Mouse (Mus musculus) hindbrain, postnatal 0 days (tissue): ENCODE measurements around the gene Slc25a35. TPM values are rescaled to one million over a fixed set of nuclear protein-coding genes. Genes with fewer than 3 reads are reported as not detected.
"Not testable (repeated sequence)": the region's sequence is repeated elsewhere in the genome, so short reads cannot be mapped to it uniquely, and the experiment has no call there.

Experiments
- ATAC-seq: fragments of 200-750 bp; cut with Nextera tagmentation; 2 replicates; pipeline ENCODE4 v1.8.0; 2017; ENCODE audit warnings: mild to moderate bottlenecking, moderate TSS enrichment, moderate library complexity
- DNase-seq: peaks from one replicate; pipeline ENCODE4 v3.0.0-alpha.2; 2015; ENCODE audit warnings: low spot score
- H3K27ac ChIP-seq: fragments of 300-500 bp; sonication (generic); 2 replicates; pipeline ENCODE4 v1.5.1; 2014; ENCODE audit warnings: mild to moderate bottlenecking
- H3K27me3 ChIP-seq: fragments of 300-500 bp; sonication (generic); 2 replicates; pipeline ENCODE4 v1.6.1; 2014; ENCODE audit warnings: low read length, mixed read lengths; ENCODE audit not compliant: insufficient read depth
- H3K36me3 ChIP-seq: fragments of 300-500 bp; sonication (generic); 2 replicates; pipeline ENCODE4 v1.6.1; 2014; ENCODE audit warnings: low read length, mixed read lengths; ENCODE audit not compliant: insufficient read depth
- H3K4me1 ChIP-seq: fragments of 300-500 bp; sonication (generic); 2 replicates; pipeline ENCODE4 v1.6.1; 2014; ENCODE audit warnings: antibody characterized with exemption, low read length, mixed read lengths; ENCODE audit not compliant: insufficient read depth
- H3K4me2 ChIP-seq: fragments of 300-500 bp; sonication (generic); 2 replicates; pipeline ENCODE4 v1.6.1; 2014; ENCODE audit warnings: low read depth, mild to moderate bottlenecking, low read length, moderate library complexity, mixed read lengths
- H3K4me3 ChIP-seq: fragments of 300-500 bp; sonication (generic); 2 replicates; pipeline ENCODE4 v1.5.1; 2014; ENCODE audit warnings: low read length
- H3K9ac ChIP-seq: fragments of 300-500 bp; sonication (generic); replicated peaks from 2 replicates; pipeline ENCODE4 v1.6.1; 2014; ENCODE audit warnings: mild to moderate bottlenecking, low read length, moderate library complexity, mixed read lengths
- H3K9me3 ChIP-seq: fragments of 300-500 bp; sonication (generic); 2 replicates; pipeline ENCODE4 v1.6.1; 2016; ENCODE audit warnings: low read length, mixed read lengths
- CTCF ChIP-seq: IDR thresholded peaks from 2 replicates; pipeline ENCODE4 v1.5.1; 2016; ENCODE audit warnings: antibody characterized with exemption, control low read depth, low read depth
- WGBS: fragments of 180-500 bp; shearing (Covaris S2); extraction: QIAGEN DNeasy Blood & Tissue Kit; methylation state at CpG from one replicate; pipeline ENCODE4 v1.1.7; 2014; 5-methylcytosine and 5-hydroxymethylcytosine counted together
- microRNA-seq, 2 experiments: library from miRNA; unstranded; fragments of <30 nt; microRNA quantifications; one replicate each; pipeline ENCODE4; 2016
- polyA plus RNA-seq: library from polyadenylated mRNA; unstranded; fragments of >200 nt; fragmentation: Nextera tagmentation; extraction: Ambion mirVana; gene quantifications from 2 replicates; pipeline ENCODE4 v1.2.1, GENCODE M21; 2015
- total RNA-seq: library from RNA; depleted of rRNA; stranded (reverse); fragments of >200 nt; gene quantifications from 2 replicates; pipeline ENCODE4 v1.2.3, GENCODE M21; 2014; rRNA removed

The Slc25a35 gene
- total and polyA plus RNA-seq, 2 experiments from 2014 or later = 2.0 to 2.3 TPM

DNA sequence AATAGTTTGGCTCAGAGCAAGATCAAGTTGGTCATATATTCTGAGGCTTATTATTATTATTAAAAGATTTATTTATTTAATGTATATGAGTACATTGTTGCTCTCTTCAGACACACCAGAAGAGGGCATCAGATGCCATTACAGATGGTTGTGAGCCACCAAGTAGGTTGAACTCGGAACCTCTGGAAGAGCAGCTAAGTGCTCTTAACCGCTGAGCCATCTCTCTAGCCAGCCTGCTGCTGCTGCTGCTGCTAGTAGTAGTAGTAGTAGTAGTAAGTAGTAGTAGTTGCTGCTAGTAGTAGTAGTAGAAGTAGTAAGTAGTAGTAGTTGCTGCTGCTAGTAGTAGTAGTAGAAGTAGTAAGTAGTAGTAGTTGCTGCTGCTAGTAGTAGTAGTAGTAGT, 43.5 kb downstream of the Slc25a35 start:
- not testable (repeated sequence) for H3K9ac ChIP-seq
- 81% methylated on average over 2 of the region's 2 CpGs for WGBS

GRCm38 (mm10) chr11:69012071-69012601, 44.2 kb downstream of the Slc25a35 start:
- peak; percentile 95 for DNase-seq
- H3K4me1 ChIP-seq = peaks cover 7% of the 10 kb centered on the region; the same call in 1 of the 2 replicates
- TF ChIP-seq CTCF = no peak

More for the DNA sequence above, 43.5 kb downstream of the Slc25a35 start:
- not testable (repeated sequence) for H3K4me1 ChIP-seq, ATAC-seq, H3K9me3 ChIP-seq, H3K27me3 ChIP-seq, H3K36me3 ChIP-seq, DNase-seq
- Histone ChIP-seq H3K4me3 (peak overlapping the region; percentile 42), H3K4me2 (peak overlapping the region; percentile 78), H3K27ac (peak overlapping the region; percentile 96)
- 0 out of 2 replicates have a peak, but pooled peaks have one; percentile 14 for TF ChIP-seq CTCF

GRCm38 (mm10) chr11:69015644-69016441, 47.9 kb downstream of the Slc25a35 start, which contains the start of gene Ctc1:
Gene Ctc1 (plus strand): TSS chr11:69015911.
- H3K36me3 ChIP-seq = peaks cover under 1% of the 10 kb centered on the region; the same call in 1 of the 2 replicates
- peak within 1 kb of the TSS; percentile 88 for H3K27ac ChIP-seq
- H3K27me3 ChIP-seq = no peaks in the 10 kb centered on the region
- peak; percentile 88 for TF ChIP-seq CTCF
- peaks cover 8% of the 10 kb centered on the region; the same call in 1 of the 2 replicates for H3K4me1 ChIP-seq
- H3K4me2 ChIP-seq = peak within 1 kb of the TSS; percentile 82
- H3K4me3 ChIP-seq = peak within 1 kb of the TSS; percentile 65
- H3K9ac ChIP-seq = peak within 1 kb of the TSS; percentile 88
- 2% methylated on average over 38 of the region's 38 CpGs for WGBS
- ATAC-seq (peak; percentile 96), DNase-seq (peak; percentile 97)
- no peaks in the 10 kb centered on the region for H3K9me3 ChIP-seq

More at GRCm38 (mm10) chr11:69012071-69012601, 44.2 kb downstream of the Slc25a35 start:
- H3K27ac ChIP-seq = peak overlapping the region; percentile 96
- H3K4me2 ChIP-seq = peak overlapping the region; percentile 78
- WGBS = 1% methylated on average over 18 of the region's 18 CpGs
- no peaks in the 10 kb centered on the region for H3K36me3 ChIP-seq
- no peaks in the 10 kb centered on the region for H3K9me3 ChIP-seq
- peak; percentile 72 for ATAC-seq
- no peaks in the 10 kb centered on the region for H3K27me3 ChIP-seq
- H3K4me3 ChIP-seq = peak overlapping the region; percentile 42
- H3K9ac ChIP-seq = peak overlapping the region; percentile 58

- no peak for TF ChIP-seq CTCF
- Histone ChIP-seq H3K4me1 (peaks cover 8% of the 10 kb centered on the region; the same call in 1 of the 2 replicates), H3K4me3 (peak overlapping the region; percentile 65), H3K9ac (peak overlapping the region; percentile 88), H3K36me3 (peaks cover 7% of the 10 kb centered on the region), H3K9me3 (no peaks in the 10 kb centered on the region), H3K27me3 (no peaks in the 10 kb centered on the region), H3K27ac (peak overlapping the region; percentile 88), H3K4me2 (peak overlapping the region; percentile 82)
- ATAC-seq (no peak), DNase-seq (peak; percentile 11)
- WGBS = 75% methylated on average over 3 of the region's 3 CpGs
Measured at GRCm38 (mm10) chr11:69016755-69017154, 48.8 kb downstream of the Slc25a35 start.

- no peak overlapping the region for H3K4me2 ChIP-seq
- no peak for DNase-seq
- no peak for TF ChIP-seq CTCF
- no peak for ATAC-seq
- H3K4me3 ChIP-seq = no peak overlapping the region
- H3K27me3 ChIP-seq = no peaks in the 10 kb centered on the region
- peaks cover 8% of the 10 kb centered on the region; the same call in 1 of the 2 replicates for H3K4me1 ChIP-seq
- H3K9ac ChIP-seq = no peak overlapping the region
- H3K27ac ChIP-seq = no peak overlapping the region
- peaks cover 41% of the 10 kb centered on the region for H3K36me3 ChIP-seq
- no peaks in the 10 kb centered on the region for H3K9me3 ChIP-seq
Measured at GRCm38 (mm10) chr11:69020691-69021090, 52.8 kb downstream of the Slc25a35 start.

Small RNA genes within 50 kb of the gene (microRNA-seq; reads per million reads assigned to microRNA genes)
- 4.3 to 5.1 reads per million in 2 experiments for gene Mir3062

Other genes starting within 250 kb of the Slc25a35 start
- 90.6 and 96.2 TPM in 2 replicates for gene Ndel1, start 96.3 kb upstream of the Slc25a35 start, total RNA-seq
- 101 and 105 TPM in 2 replicates for gene Ndel1, start 96.3 kb upstream of the Slc25a35 start, polyA plus RNA-seq
- 0.16 TPM in 1 of 2 replicates, not detected in the other for gene Rnf222, start 79.6 kb upstream of the Slc25a35 start, total RNA-seq
- not detected in 2 replicates for gene Rnf222, start 79.6 kb upstream of the Slc25a35 start, polyA plus RNA-seq
- 1,103 and 1,196 TPM in 2 replicates for gene Rpl26, start 66.5 kb upstream of the Slc25a35 start, total RNA-seq
- 608 and 621 TPM in 2 replicates for gene Rpl26, start 66.5 kb upstream of the Slc25a35 start, polyA plus RNA-seq
- gene Odf4, start 41.0 kb upstream of the Slc25a35 start, total RNA-seq = 1.3 TPM in 1 of 2 replicates, not detected in the other
- gene Odf4, start 41.0 kb upstream of the Slc25a35 start, polyA plus RNA-seq = 0.58 and 0.88 TPM in 2 replicates
- gene Arhgef15, start 10.7 kb upstream of the Slc25a35 start, total RNA-seq = 21.2 and 45.2 TPM in 2 replicates
- gene Arhgef15, start 10.7 kb upstream of the Slc25a35 start, polyA plus RNA-seq = 25.7 and 27.5 TPM in 2 replicates
- 40.4 and 51.6 TPM in 2 replicates for gene Rangrf, start 7.1 kb downstream of the Slc25a35 start, total RNA-seq
- 31.2 and 34.6 TPM in 2 replicates for gene Rangrf, start 7.1 kb downstream of the Slc25a35 start, polyA plus RNA-seq
- gene Pfas, start 40.3 kb downstream of the Slc25a35 start, total RNA-seq = 31.3 and 35.2 TPM in 2 replicates
- gene Pfas, start 40.3 kb downstream of the Slc25a35 start, polyA plus RNA-seq = 14.7 and 17.8 TPM in 2 replicates
- gene Ctc1, start 47.8 kb downstream of the Slc25a35 start, total RNA-seq = 84.8 and 85.7 TPM in 2 replicates
- gene Ctc1, start 47.8 kb downstream of the Slc25a35 start, polyA plus RNA-seq = 42.8 and 45.7 TPM in 2 replicates
- gene Aurkb, start 77.5 kb downstream of the Slc25a35 start, total RNA-seq = 15.9 and 21.6 TPM in 2 replicates
- gene Aurkb, start 77.5 kb downstream of the Slc25a35 start, polyA plus RNA-seq = 24.8 and 26.3 TPM in 2 replicates
- 25.4 and 40.8 TPM in 2 replicates for gene Borcs6, start 91.6 kb downstream of the Slc25a35 start, total RNA-seq
- 21.3 and 21.9 TPM in 2 replicates for gene Borcs6, start 91.6 kb downstream of the Slc25a35 start, polyA plus RNA-seq
- gene Tmem107, start 102.7 kb downstream of the Slc25a35 start, total RNA-seq = 68.9 and 135 TPM in 2 replicates
- 28.6 and 34.1 TPM in 2 replicates for gene Tmem107, start 102.7 kb downstream of the Slc25a35 start, polyA plus RNA-seq
- gene Vamp2, start 120.4 kb downstream of the Slc25a35 start, total RNA-seq = 146 and 148 TPM in 2 replicates
- 417 and 489 TPM in 2 replicates for gene Vamp2, start 120.4 kb downstream of the Slc25a35 start, polyA plus RNA-seq
- gene Per1, start 127.1 kb downstream of the Slc25a35 start, total RNA-seq = 24.4 and 27.1 TPM in 2 replicates
- 11.9 and 15.9 TPM in 2 replicates for gene Per1, start 127.1 kb downstream of the Slc25a35 start, polyA plus RNA-seq
- gene Hes7, start 152.3 kb downstream of the Slc25a35 start, total RNA-seq = 1.4 and 2.5 TPM in 2 replicates
- gene Hes7, start 152.3 kb downstream of the Slc25a35 start, polyA plus RNA-seq = 1.3 and 1.9 TPM in 2 replicates
- gene 9130213A22Rik, start 154.5 kb downstream of the Slc25a35 start, total RNA-seq = 1.2 and 1.4 TPM in 2 replicates
- 1.0 and 1.2 TPM in 2 replicates for gene 9130213A22Rik, start 154.5 kb downstream of the Slc25a35 start, polyA plus RNA-seq
- gene Aloxe3, start 157.8 kb downstream of the Slc25a35 start, total RNA-seq = 12.5 and 14.2 TPM in 2 replicates
- gene Aloxe3, start 157.8 kb downstream of the Slc25a35 start, polyA plus RNA-seq = 13.0 and 13.5 TPM in 2 replicates
- gene Alox12b, start 188.9 kb downstream of the Slc25a35 start, total RNA-seq = 1.7 and 2.0 TPM in 2 replicates
- gene Alox12b, start 188.9 kb downstream of the Slc25a35 start, polyA plus RNA-seq = 1.1 and 1.2 TPM in 2 replicates
- 3.1 and 5.8 TPM in 2 replicates for gene Alox8, start 229.7 kb downstream of the Slc25a35 start, total RNA-seq
- gene Alox8, start 229.7 kb downstream of the Slc25a35 start, polyA plus RNA-seq = 1.2 and 1.5 TPM in 2 replicates